Mouse (Mus musculus) megakaryocyte, embryonic 14.5 days (primary cell): Measurements from ENCODE around the gene Bdnf.

Experiments
- FLI1 ChIP-seq: IDR thresholded peaks from 2 replicates; pipeline ENCODE4 v1.6.1; 2012; ENCODE audit warnings: low read length, inconsistent platforms, mixed read lengths
- GATA1 ChIP-seq: IDR thresholded peaks from 3 replicates; pipeline ENCODE4 v1.6.1; 2012; ENCODE audit warnings: mixed read lengths, low read length, inconsistent platforms, borderline replicate concordance

DNA sequence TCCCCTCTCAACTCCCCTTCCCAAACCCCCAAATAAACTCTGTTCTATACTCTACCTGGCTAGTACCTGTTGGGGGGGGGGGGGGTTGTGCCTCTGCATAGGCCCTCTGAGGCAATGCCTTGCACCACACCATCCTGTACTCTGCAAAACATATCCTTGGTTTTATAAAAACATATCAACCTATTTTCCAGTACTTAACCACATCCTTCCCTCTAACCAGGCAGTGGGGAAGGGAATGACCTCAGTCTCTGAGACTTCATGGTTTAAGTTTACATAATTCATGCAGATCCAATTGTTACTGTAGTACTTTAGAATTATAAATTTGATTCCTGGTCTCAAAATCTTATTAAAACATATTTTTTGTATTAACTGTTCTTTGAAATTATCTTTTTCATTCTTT is 75.5 kb downstream of the Bdnf start:
- TF ChIP-seq GATA1 (no peak), FLI1 (no peak)
